Mouse (Mus musculus) left cerebral cortex, postnatal 25 days (tissue): Measurements from ENCODE around the gene Ppcdc. TPM values are rescaled to one million over a fixed set of nuclear protein-coding genes. Genes with fewer than 3 reads are reported as not detected.

Source experiments
- DNase-seq, 2 experiments: peaks; one replicate each; pipeline ENCODE4 v3.0.0; 2022; ENCODE audit warnings: low spot score in 2 of 2, mixed read lengths in 1 of 2
- intact Hi-C: fragments of 180-260 bp; cut with DNase I; formaldehyde crosslinking; loops from one replicate; pipeline ENCODE4 v1.15.1; 2025
- total RNA-seq, 2 experiments: library from RNA; stranded (reverse); gene quantifications; 2 replicates each; pipeline ENCODE4 v1.2.3; 2021

The Ppcdc gene
- total RNA-seq, 2 experiments from 2014 or later, result 15.5 to 16.5 TPM

GRCm38 (mm10) chr9:57392892-57393291 lies 47.0 kb downstream of the Ppcdc start:
- intact Hi-C loops, result no loop called here

GRCm38 (mm10) chr9:57390869-57391268 lies 49.1 kb downstream of the Ppcdc start:
- intact Hi-C loops, result no loop called here
- no peak for DNase-seq

More at GRCm38 (mm10) chr9:57392892-57393291, 47.0 kb downstream of the Ppcdc start:
- DNase-seq, result no peak

GRCm38 (mm10) chr9:57389131-57389530 lies 50.8 kb downstream of the Ppcdc start:
- DNase-seq, result no peak
- intact Hi-C loops, result no loop called here

- DNase-seq, result no peak
- intact Hi-C loops, result no loop called here
These were observed 53.0 kb downstream of the Ppcdc start for GRCm38 (mm10) chr9:57386926-57387325.

GRCm38 (mm10) chr9:57384621-57385020 lies 55.3 kb downstream of the Ppcdc start:
- no peak for DNase-seq
- intact Hi-C loops, result loop anchor here (5.0 kb wide), 1 partner anchor 57 kb away; no protein-coding TSS in a partner anchor

- intact Hi-C loops, result no loop called here
- DNase-seq, result no peak
These were observed 78.9 kb downstream of the Ppcdc start for GRCm38 (mm10) chr9:57360999-57361398.

- intact Hi-C loops, result no loop called here
- no peak for DNase-seq
These were observed 85.3 kb downstream of the Ppcdc start for GRCm38 (mm10) chr9:57354377-57355183.

GRCm38 (mm10) chr9:57351277-57351676 lies 88.6 kb downstream of the Ppcdc start:
- intact Hi-C loops, result no loop called here
- no peak for DNase-seq

- intact Hi-C loops, result no loop called here
- no peak for DNase-seq
These were observed 94.0 kb downstream of the Ppcdc start for GRCm38 (mm10) chr9:57345902-57346301.

GRCm38 (mm10) chr9:57343752-57344151 lies 96.2 kb downstream of the Ppcdc start:
- intact Hi-C loops, result no loop called here
- no peak for DNase-seq

GRCm38 (mm10) chr9:57342906-57343474 lies 96.9 kb downstream of the Ppcdc start:
- DNase-seq, result no peak
- intact Hi-C loops, result no loop called here

GRCm38 (mm10) chr9:57342186-57342585 lies 97.7 kb downstream of the Ppcdc start:
- intact Hi-C loops, result no loop called here
- no peak for DNase-seq

GRCm38 (mm10) chr9:57340361-57340760 lies 99.6 kb downstream of the Ppcdc start:
- no peak for DNase-seq
- intact Hi-C loops, result no loop called here

GRCm38 (mm10) chr9:57339577-57340210 lies 100.2 kb downstream of the Ppcdc start:
- no peak for DNase-seq
- intact Hi-C loops, result no loop called here

- DNase-seq, result no peak
- intact Hi-C loops, result no loop called here
These were observed 101.2 kb downstream of the Ppcdc start for GRCm38 (mm10) chr9:57338706-57339105.

Other genes with a start within 250 kb of the Ppcdc start
- gene Trcg1, start 203.6 kb downstream of the Ppcdc start, total RNA-seq, result not detected
- gene 1700017B05Rik, start 177.5 kb downstream of the Ppcdc start, total RNA-seq, result 10 to 100 TPM; 15.8 to 16.2 TPM
- 100 to 1,000 TPM; 403 to 415 TPM for gene Scamp5, start 27.9 kb upstream of the Ppcdc start, total RNA-seq
- 10 to 100 TPM; 15.6 to 16.1 TPM for gene Rpp25, start 63.9 kb upstream of the Ppcdc start, total RNA-seq
- gene Cox5a, start 81.2 kb upstream of the Ppcdc start, total RNA-seq, result 100 to 1,000 TPM; 423 to 447 TPM
- 10 to 100 TPM; 20.6 to 23.5 TPM for gene Fam219b, start 97.4 kb upstream of the Ppcdc start, total RNA-seq
- 10 to 100 TPM; 68.9 to 74.9 TPM for gene Mpi, start 112.6 kb upstream of the Ppcdc start, total RNA-seq
- 10 to 100 TPM; 22.5 to 25.6 TPM for gene Scamp2, start 120.8 kb upstream of the Ppcdc start, total RNA-seq
- gene Ulk3, start 149.3 kb upstream of the Ppcdc start, total RNA-seq, result 10 to 100 TPM; 25.5 to 34.4 TPM
- gene Cplx3, start 166.2 kb upstream of the Ppcdc start, total RNA-seq, result 10 to 100 TPM; 11.0 to 17.4 TPM
- gene Lman1l, start 180.7 kb upstream of the Ppcdc start, total RNA-seq, result not detected
- 10 to 100 TPM; 35.8 to 37.8 TPM for gene Csk, start 213.5 kb upstream of the Ppcdc start, total RNA-seq
- gene Cyp1a2, start 243.6 kb upstream of the Ppcdc start, total RNA-seq, result not detected
- gene Cyp1a1, start 247.8 kb upstream of the Ppcdc start, total RNA-seq, result under 1 TPM in 1 of 2 experiments, not detected in 1; 0.14 TPM